Mouse (Mus musculus) adrenal gland, postnatal 10 days (tissue): ENCODE results near the gene Kcnab1. TPM values are rescaled to one million over a fixed set of nuclear protein-coding genes. Genes with fewer than 3 reads are reported as not detected.
"Not testable (repeated sequence)": the region's sequence is repeated elsewhere in the genome, so short reads cannot be mapped to it uniquely, and the experiment has no call there.

Experiments used
- DNase-seq: peaks from one replicate; pipeline ENCODE4 v3.0.0; 2021; ENCODE audit warnings: mixed read lengths
- total RNA-seq, 2 experiments: library from RNA; stranded (reverse); gene quantifications; 2 replicates each; pipeline ENCODE4 v1.2.3; 2021

Gene Kcnab1
- total RNA-seq, 2 experiments from 2014 or later, result 2.5 to 2.8 TPM

DNA sequence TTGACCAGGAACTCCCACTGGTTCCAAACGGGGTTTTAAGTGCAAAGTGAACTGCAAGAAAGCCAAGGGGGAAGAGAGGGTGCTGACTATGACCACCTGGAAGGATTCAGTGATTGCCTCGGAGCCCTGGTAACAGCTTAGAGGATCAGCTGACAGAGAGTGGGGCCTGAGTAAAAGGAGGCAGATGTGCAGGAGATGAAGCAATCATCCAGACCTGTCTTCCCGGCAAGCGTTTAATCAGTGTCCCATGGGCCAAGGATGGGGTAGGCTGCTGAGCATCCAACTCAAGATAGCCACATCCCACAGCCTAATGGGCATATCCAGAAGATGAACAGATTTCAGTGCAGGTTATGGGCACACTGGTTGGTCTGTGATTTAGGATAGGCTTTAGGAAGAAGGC is 258.8 kb downstream of the Kcnab1 start:
- no peak for DNase-seq

DNA sequence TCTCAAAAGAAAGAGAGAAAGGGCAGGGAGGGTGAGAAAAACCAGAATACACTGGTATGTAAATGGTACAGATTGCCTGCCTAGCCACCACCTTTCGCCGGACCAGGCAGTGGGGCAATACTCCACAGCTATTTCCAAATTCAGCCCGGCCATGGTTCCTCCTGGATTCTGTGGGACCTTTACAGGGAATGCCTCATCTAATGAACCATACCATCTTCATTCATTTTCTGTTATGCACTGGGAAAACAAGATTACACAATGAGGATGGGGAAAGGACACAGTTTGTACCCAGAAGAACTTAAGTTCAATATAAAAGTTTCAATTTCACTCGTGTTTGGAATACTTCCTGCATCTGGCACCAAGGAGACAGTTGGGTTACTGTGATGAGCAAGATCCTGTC is 263.4 kb downstream of the Kcnab1 start:
- no peak for DNase-seq

- no peak for DNase-seq
These were observed 264.5 kb downstream of the Kcnab1 start for GRCm38 (mm10) chr3:65373594-65374182.

DNA sequence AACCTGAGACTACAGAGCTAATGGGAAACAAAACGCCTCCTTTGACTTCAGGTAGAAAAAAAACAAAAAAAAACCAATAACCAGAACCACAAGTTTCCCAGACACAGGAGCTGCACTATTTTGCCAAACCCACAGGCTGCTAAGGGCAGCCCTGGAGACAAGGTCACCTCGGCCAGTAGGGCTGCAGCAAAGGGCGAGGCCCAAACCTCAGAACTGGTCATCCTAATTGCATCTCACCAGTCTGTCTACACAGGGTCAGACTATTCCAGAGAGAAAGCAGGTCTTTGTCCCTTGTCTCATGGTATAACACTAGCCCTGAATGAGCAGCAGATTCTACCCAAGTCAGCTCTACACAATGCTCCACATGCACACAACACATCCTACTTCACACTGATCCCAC is 265.5 kb downstream of the Kcnab1 start:
- DNase-seq, result no peak

GRCm38 (mm10) chr3:65378724-65379123 is 269.5 kb downstream of the Kcnab1 start:
- DNase-seq, result no peak

DNA sequence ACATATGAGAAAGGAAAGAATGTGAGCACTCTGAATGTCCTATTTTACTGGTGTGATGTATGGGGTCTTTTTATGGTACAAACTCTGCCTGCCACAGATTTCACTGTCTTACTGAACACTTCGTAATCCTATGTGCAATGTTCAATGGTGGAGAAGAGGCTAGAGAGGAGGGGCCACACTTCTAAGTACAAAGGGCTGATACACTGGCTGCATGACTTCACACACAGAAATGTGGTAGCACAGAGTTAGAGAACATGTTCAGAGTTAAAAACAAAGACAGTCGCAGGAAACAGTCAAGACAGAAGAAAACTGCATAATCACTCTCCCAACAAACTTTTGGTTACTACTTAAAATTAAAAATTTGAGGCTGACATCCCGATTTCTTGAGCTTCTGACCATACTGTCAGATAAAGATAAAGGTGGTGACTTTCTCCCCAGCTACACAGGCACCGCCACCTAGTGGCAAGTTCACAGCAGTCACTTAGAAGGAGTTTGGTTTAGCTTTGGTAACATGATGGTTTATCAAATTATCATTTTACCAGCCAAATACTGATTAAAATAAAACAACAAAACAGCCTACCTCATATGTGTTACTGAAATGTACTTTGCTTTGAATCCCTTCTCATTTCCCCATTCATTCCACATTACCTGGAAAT is 270.8 kb downstream of the Kcnab1 start:
- peak; percentile 65 for DNase-seq

GRCm38 (mm10) chr3:65381094-65381493 is 271.9 kb downstream of the Kcnab1 start:
- no peak for DNase-seq

GRCm38 (mm10) chr3:65384431-65384830 is 275.2 kb downstream of the Kcnab1 start:
- no peak for DNase-seq

DNA sequence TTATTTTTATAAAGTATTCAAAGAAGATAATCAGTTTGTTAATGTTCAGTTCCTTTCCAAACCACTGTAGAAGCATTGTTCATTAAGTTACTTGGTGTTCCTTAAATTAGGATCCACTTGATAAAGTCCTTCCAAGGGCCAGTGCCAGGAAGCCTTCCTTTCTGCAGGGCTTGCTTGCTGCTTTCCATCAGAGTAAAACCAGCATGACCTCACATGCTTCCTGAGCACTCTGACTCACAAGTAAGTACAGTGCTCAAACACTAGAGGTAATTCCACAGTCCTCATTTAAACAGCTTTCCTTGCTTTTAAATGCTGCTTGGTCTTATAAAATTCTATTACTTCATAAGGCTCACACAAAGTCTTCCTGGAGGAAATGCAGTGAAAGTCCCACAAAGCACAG is 276.6 kb downstream of the Kcnab1 start:
- DNase-seq, result no peak

DNA sequence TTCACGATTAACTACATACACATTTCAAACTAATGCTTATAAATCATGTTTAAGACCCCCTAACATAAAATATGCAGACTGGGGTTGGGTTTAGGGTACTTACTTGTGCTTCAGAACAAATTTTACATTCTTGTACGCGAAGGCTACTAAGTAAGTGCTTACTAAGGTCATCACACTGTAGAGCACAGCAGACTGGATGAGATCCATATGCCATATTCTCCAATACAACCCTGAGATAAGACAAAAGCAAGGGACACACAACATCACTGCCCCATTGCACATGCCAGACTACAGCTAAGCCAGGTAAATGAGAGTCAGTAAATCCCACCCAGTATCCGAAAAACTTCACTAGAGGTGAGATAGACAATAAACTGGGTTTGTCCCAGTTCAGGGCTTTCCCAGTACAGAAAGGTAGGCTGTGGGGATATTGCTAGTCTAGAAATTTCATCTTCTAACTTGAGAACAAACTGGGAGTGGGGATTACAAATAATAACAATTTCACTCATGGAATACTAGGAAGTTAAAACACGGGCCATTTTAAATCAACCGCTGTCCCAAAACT is 282.1 kb downstream of the Kcnab1 start:
- no peak for DNase-seq

DNA sequence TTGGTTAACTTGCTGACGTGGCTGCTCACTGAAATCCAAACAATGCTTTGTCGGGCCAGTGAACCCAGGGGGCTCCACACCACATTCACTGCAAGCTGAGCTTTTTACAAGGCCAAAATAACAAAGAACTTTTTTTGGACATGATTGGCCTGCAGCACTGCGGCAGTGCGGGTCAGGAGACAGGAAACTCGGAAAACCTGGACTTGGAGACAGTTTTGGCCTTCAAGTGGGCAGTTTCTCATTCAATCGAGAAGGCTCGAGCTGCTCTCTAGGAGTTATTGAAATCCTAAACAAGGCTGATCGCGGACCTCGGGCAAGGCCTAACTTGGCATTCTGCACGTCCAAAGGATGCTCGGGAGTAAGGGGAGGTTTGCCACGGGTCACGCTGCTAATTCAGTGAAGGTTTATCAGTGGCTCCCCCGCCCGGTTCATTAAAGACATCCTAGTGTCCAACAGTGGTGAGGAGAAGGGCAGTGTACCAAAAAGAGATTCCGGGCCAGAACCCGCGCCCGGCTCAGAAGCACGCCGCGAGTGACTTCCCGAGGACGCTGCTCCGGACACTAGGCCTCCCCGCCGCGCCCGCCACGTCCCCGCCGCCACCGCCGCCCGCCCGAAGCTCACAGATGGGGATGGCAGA is 282.7 kb downstream of the Kcnab1 start:
- no peak for DNase-seq

DNA sequence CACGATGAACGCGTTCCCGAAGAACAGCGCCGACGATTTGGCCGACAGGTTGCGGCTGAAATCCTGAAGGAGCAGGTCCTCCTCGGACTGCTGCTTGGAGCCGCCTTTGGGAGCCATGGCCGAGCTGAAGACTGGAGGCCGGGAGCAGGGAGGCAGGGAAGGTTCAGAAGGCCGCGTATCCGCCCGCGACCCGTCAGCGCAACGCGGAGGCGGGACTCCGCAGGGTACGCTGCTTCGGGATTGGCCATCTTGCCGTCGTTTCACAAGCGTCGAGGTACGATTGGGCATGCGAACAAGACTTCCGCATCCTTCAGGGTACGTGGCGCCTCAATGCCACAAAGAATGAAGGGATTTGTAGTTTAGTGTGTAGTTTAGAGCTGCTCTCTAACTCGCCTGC is 283.2 kb downstream of the Kcnab1 start, which contains the start of gene Ssr3:
Gene Ssr3, minus strand, starts transcription at position 203 of the 397 bp plus-strand sequence.
- DNase-seq, result peak; percentile 97

DNA sequence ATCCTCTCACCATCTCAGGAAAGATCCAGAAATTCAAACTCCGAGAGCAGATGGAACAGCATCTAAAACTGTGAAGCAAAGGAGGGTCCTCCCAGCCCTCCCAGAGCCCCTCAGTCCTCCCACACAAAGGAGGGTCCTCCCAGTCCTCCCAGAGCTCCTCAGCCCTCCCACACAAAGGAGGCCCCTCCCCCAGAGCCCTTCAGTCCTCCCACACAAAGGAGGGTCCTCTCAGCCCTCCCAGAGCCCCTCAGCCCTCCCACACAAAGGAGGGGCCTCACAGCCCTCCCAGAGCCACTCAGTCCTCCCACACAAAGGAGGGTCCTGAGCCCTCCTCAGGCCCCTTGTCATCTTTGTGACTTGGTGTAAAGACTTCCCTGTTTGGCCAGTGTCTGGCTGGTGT is 285.9 kb downstream of the Kcnab1 start:
- DNase-seq, result not testable (repeated sequence)

- DNase-seq, result no peak
These were observed 287.8 kb downstream of the Kcnab1 start for GRCm38 (mm10) chr3:65396835-65397504.

DNA sequence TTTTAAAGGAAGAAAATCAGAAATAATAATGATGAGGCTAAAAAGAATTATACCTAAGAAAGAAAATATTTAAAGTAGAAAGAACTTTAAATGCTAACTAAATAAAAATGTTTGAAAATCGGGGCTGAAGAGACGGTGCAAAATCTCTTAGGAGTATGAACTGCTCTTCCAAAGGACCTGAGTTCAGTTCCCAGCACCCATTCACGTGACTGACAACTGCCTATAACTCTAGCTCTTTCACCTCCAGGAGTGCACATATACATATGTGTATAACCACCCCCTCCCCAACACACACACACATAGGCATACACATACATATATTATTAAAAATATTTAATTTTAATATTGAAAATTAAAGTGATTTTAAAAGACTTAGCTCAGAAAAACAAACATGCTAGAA is 288.4 kb downstream of the Kcnab1 start:
- no peak for DNase-seq

DNA sequence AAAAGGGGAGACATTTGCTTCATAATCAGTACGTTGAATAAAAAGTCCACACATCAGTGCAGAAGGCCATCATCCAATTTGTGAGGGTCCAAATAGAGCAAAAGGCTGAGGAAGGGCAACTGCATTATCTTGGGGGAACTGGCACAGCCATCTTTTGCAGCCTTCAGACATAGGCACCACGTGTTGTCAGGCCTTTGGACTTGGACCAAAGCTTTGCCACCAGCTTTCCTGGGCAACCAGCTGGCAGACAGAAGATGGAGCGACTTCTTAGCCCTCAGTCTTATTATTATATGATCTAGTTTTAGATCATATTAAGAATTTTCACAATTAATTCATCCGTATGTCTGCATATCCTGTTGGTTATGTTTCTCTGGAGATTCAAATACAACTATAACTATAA is 296.6 kb downstream of the Kcnab1 start:
- DNase-seq, result no peak

GRCm38 (mm10) chr3:65407891-65408290 is 298.7 kb downstream of the Kcnab1 start:
- DNase-seq, result no peak

GRCm38 (mm10) chr3:65416571-65416970 is 307.4 kb downstream of the Kcnab1 start:
- no peak for DNase-seq

- no peak for DNase-seq
These were observed 308.9 kb downstream of the Kcnab1 start for GRCm38 (mm10) chr3:65417913-65418594.

- no peak for DNase-seq
These were observed 310.5 kb downstream of the Kcnab1 start for GRCm38 (mm10) chr3:65419706-65420105.
